Mouse (Mus musculus) G1E (cell line): Measurements from ENCODE around the gene 1700029I15Rik.

Experiments
- CTCF ChIP-seq: IDR thresholded peaks from 2 replicates; pipeline ENCODE4 v1.5.1; 2012; ENCODE audit warnings: low read depth, low read length, inconsistent platforms, mixed read lengths
- GATA1 ChIP-seq: IDR thresholded peaks from 2 replicates; pipeline ENCODE4 v1.6.1; 2012; ENCODE audit warnings: borderline replicate concordance, low read length, inconsistent platforms, mixed read lengths
- TAL1 ChIP-seq: conservative IDR thresholded peaks from 2 replicates; pipeline ENCODE4 v1.6.1; 2012; ENCODE audit warnings: low read depth, low read length, inconsistent platforms, mixed read lengths

- no peak for TF ChIP-seq GATA1
- no peak for TF ChIP-seq CTCF
- no peak for TF ChIP-seq TAL1
Measured at GRCm38 (mm10) chr2:92402591-92403326, 20.4 kb downstream of the 1700029I15Rik start.
